In the genomic region with DNA sequence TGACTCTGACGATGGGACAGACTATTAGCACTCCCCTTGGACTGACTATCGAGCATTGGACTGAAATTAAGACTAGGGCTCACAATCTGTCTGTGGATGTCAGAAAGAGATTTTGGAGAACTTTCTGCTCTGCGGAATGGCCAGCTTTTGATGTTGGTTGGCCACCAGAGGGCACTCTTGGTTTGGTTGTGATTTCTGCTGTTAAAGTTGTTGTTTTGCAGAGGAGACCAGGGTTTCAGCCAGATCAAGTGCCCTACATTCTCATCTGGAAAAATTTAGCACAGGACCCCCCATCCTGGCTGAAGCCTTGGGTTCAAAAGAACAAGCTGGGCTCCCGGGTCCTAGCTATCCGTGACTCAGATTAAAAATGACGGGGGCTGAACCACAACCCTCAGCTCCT, we compare ENCODE assay signal across 13 mouse cellular contexts. TPM values are rescaled to one million over a fixed set of nuclear protein-coding genes. Genes with fewer than 3 reads are reported as not detected.
DNase-seq lines count a peak whose midpoint lies in the region; TF ChIP-seq lines count a peak whose summit lies in the region.
"Not testable (repeated sequence)": the region's sequence is repeated elsewhere in the genome, so short reads cannot be mapped to it uniquely, and the experiment has no call there.
"Had no signal": no experiment of that assay in that cellular context is flagged by ENCODE, and none has a peak within 500 bp of the region (broad histone marks: within the 10 kb centered on the region; RNA-seq: fewer than 3 reads in every experiment).

No protein-coding gene starts in this region.

- H3K36me3 ChIP-seq in heart, adult 2 months (ENCODE audit: control insufficient read depth, insufficient read depth, low read length); limb, embryonic 10.5 days: not testable (repeated sequence)

- not testable (repeated sequence) for TF ChIP-seq POLR2A in heart, adult 2 months (IDR thresholded peaks at IDR 0.05; ENCODE audit: insufficient read depth, low read depth, low read length)

- H3K27me3 ChIP-seq in heart, adult 2 months (ENCODE audit: control insufficient read depth, insufficient read depth, low read length); limb, embryonic 10.5 days (ENCODE audit: low read depth, poor library complexity, severe bottlenecking): not testable (repeated sequence)

- TF ChIP-seq EP300 in heart, adult 2 months (IDR thresholded peaks at IDR 0.05; ENCODE audit: insufficient read depth, low read depth, low read length): not testable (repeated sequence)

- not testable (repeated sequence) for H3K4me1 ChIP-seq in heart, adult 2 months (ENCODE audit: control insufficient read depth, insufficient read depth, low read length); limb, embryonic 10.5 days

- intact Hi-C loops in heart, adult 2 months (cut with DNase I): not testable (repeated sequence)

- H3K27ac ChIP-seq in heart, adult 2 months; limb, embryonic 10.5 days: not testable (repeated sequence)

- 0 out of 2 replicates have a peak, but pooled peaks have one; percentile 19 for TF ChIP-seq CTCF in heart, adult 2 months (IDR thresholded peaks at IDR 0.05)

- not testable (repeated sequence) for H3K9me3 ChIP-seq in limb, embryonic 10.5 days (replicated peaks)

- not testable (repeated sequence) for H3K4me3 ChIP-seq in heart, adult 2 months; limb, embryonic 10.5 days

- peak; percentile 52 for DNase-seq in 3T3-L1 (ENCODE audit: low read depth, low spot score)
- DNase-seq in NIH3T3 (ENCODE audit: low read depth): peak; percentile 59
- DNase-seq in embryo, embryonic 11 days: peak; percentile 39
- DNase-seq in heart, adult 2 months: not testable (repeated sequence)
- peak; percentile 23 for DNase-seq in kidney, adult 9 months
- DNase-seq in limb, embryonic 10.5 days (ENCODE audit: low spot score): peak; percentile 32
- peak; percentile 41 for DNase-seq in lung, postnatal 36 days
- DNase-seq in testis, postnatal 10 days (ENCODE audit: low spot score): peak; percentile 63

- 91% methylated on average over 6 of the region's 6 CpGs for WGBS in heart, adult 2 months
- WGBS in limb, embryonic 10.5 days: 90% methylated on average over 6 of the region's 6 CpGs

- H3K79me2 ChIP-seq in heart, adult 2 months (replicated peaks; ENCODE audit: control insufficient read depth, insufficient read depth, low read length): not testable (repeated sequence)

- H3K9ac ChIP-seq in heart, adult 2 months (ENCODE audit: low read depth, low read length): not testable (repeated sequence)

RNA-seq across cellular contexts. Expression of gene Gck, which starts 17.9 kb away (rescaled TPM):
- total RNA-seq in heart, adult 2 months (2021): 10 to 100 TPM; 10.4 to 13.9 TPM
- 10.5 and 15.4 TPM in 2 replicates for polyA plus RNA-seq in heart, adult 2 months (2012; rRNA removed)
- polyA plus RNA-seq in limb, embryonic 10.5 days (2016; fragmentation: Nextera tagmentation; extraction: Ambion mirVana): 0.55 and 1.3 TPM in 2 replicates
- total RNA-seq: gastrocnemius, postnatal 10 days had no signal

RNA-seq across cellular contexts. Expression of gene Ykt6, which starts 23.5 kb away (rescaled TPM):
- 10 to 100 TPM; 53.4 to 62.2 TPM for total RNA-seq in heart, adult 2 months (2021)
- 46.3 and 71.2 TPM in 2 replicates for polyA plus RNA-seq in heart, adult 2 months (2012; rRNA removed)
- 55.5 and 65.5 TPM in 2 replicates for polyA plus RNA-seq in limb, embryonic 10.5 days (2016; fragmentation: Nextera tagmentation; extraction: Ambion mirVana)

RNA-seq across cellular contexts. Expression of gene Myl7, which starts 33.4 kb away (rescaled TPM):
- 100 to 1,000 TPM; 463 to 551 TPM for total RNA-seq in heart, adult 2 months (2021)
- 1,125 and 1,658 TPM in 2 replicates for polyA plus RNA-seq in heart, adult 2 months (2012; rRNA removed)
- 6.8 and 8.0 TPM in 2 replicates for polyA plus RNA-seq in limb, embryonic 10.5 days (2016; fragmentation: Nextera tagmentation; extraction: Ambion mirVana)
- total RNA-seq: adrenal gland, adult 18-20 months; gastrocnemius, postnatal 10 days; layer of hippocampus, postnatal 14 days; left cerebral cortex, postnatal 14 days; midbrain, postnatal 0 days had no signal
- polyA plus RNA-seq: midbrain, postnatal 0 days had no signal

RNA-seq across cellular contexts. Expression of gene Pold2, which starts 53.9 kb away (rescaled TPM):
- 10 to 100 TPM; 30.9 to 42.6 TPM for total RNA-seq in heart, adult 2 months (2021)
- 49.1 and 58.1 TPM in 2 replicates for polyA plus RNA-seq in heart, adult 2 months (2012; rRNA removed)
- polyA plus RNA-seq in limb, embryonic 10.5 days (2016; fragmentation: Nextera tagmentation; extraction: Ambion mirVana): 165 and 175 TPM in 2 replicates

Comparison
In these comparisons a context has a peak if more than half of its experiments do, and no peak if none do; other contexts are left out.
1. RNA of gene Myl7, which starts 33.4 kb away (polyA plus RNA-seq): 1,125 to 1,658 TPM in heart, adult 2 months; 6.8 to 8.0 TPM in limb, embryonic 10.5 days; every median in the first group is over 100 times any median in the second.